Mouse (Mus musculus) heart, adult 2 months (tissue): ENCODE data around the gene Inca1.

Experiments
- CTCF ChIP-seq: fragments of 200-600 bp; IDR thresholded peaks from 2 replicates; pipeline ENCODE4 v1.8.1; 2022; ENCODE audit warnings: antibody characterized with exemption, mild to moderate bottlenecking, moderate library complexity
- EP300 ChIP-seq: fragments of 200-500 bp; IDR thresholded peaks from 2 replicates; pipeline ENCODE4 v1.6.1; 2011; ENCODE audit warnings: low read depth, low read length, control low read depth; ENCODE audit not compliant: insufficient read depth

GRCm38 (mm10) chr11:70654198-70654922, 45.6 kb downstream of the Inca1 start, which contains the start of gene Pfn1:
- TF ChIP-seq CTCF (no peak), EP300 (no peak)
